Mouse (Mus musculus) stomach, postnatal 0 days (tissue): ENCODE results near the gene Msi2.

Experiments
- CTCF ChIP-seq: IDR thresholded peaks from 2 replicates; pipeline ENCODE4 v1.5.1; 2016; ENCODE audit warnings: antibody characterized with exemption, low read depth, mild to moderate bottlenecking, moderate library complexity
- EP300 ChIP-seq: optimal IDR thresholded peaks from 2 replicates; pipeline ENCODE3; 2016; ENCODE audit warnings: antibody characterized with exemption

DNA sequence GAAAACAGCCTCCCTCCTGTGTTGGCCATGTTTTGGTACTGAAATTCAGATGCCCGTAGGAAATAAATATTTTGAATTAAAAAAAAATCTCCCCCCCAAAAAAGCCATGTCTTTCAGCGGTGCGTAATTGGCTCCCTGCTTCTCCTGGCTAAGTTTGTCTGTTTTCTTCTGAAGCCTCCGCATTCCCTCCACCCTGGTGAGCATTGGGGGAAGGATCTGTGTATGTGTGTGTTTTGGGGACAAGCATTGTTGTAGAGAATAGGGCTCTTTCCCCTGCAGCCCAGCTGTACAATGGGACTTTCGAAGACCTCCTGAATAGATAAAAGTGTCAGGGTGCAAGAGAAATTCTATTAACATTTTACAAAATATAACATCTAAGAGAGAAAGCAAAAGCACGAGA is 236.1 kb downstream of the Msi2 start:
- TF ChIP-seq CTCF (no peak), EP300 (no peak)
